In the genomic region with DNA sequence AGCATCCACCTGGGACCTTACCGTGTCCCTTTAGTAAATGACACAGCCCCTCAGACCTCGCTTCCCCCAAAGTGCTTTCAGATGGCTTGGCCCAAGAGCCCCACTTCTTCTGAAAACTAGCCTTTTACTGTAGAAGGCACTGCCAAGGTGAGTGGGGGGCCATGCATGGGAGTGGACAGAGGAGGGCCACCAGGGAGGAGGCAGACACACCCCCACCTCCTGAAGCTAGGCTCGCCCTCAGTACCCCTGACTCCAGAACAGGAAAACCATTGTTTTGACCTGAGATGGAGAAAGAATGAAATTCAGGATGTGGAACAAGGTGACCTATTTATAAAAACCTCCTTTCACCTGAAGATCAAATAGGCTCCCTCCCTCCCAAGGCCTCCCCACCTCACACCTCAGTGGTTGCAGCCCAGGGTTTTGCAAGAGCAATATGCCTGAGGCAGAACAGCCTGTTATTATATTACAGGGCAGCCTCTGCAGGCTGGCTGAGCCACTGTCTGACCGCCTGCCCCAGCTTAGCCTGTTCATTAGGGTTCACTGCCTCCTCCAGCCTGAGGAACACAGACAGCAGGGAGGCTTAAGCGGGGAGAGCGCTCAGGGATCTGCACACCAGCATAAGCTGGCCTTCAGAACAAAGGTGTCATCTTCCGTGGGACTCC, we compare ENCODE assay signal across 12 mouse cellular contexts. TPM values are rescaled to one million over a fixed set of nuclear protein-coding genes. Genes with fewer than 3 reads are reported as not detected.
A peak's percentile ranks its signal among the peaks of the same experiment; 100 is the strongest.
DNase-seq lines count a peak whose midpoint lies in the region; ATAC-seq and TF ChIP-seq lines count a peak whose summit lies in the region.
"Had no signal": no experiment of that assay in that cellular context is flagged by ENCODE, and none has a peak within 500 bp of the region (broad histone marks: within the 10 kb centered on the region; RNA-seq: fewer than 3 reads in every experiment).

No protein-coding gene starts in this region.

- 74% methylated on average over 7 of the region's 7 CpGs for WGBS in lung, embryonic 14.5 days
- 41% methylated on average over 7 of the region's 7 CpGs for WGBS in embryonic facial prominence, embryonic 12.5 days
- 44% methylated on average over 7 of the region's 7 CpGs for WGBS in kidney, embryonic 15.5 days
- 52% methylated on average over 7 of the region's 7 CpGs for WGBS in limb, embryonic 15.5 days

- H3K4me1 ChIP-seq in lung, embryonic 14.5 days (ENCODE audit: insufficient read depth) = peaks cover 6% of the 10 kb centered on the region; the same call in 1 of the 2 replicates
- H3K4me1 ChIP-seq in embryonic facial prominence, embryonic 12.5 days = peaks cover 65% of the 10 kb centered on the region
- peaks cover 93% of the 10 kb centered on the region for H3K4me1 ChIP-seq in kidney, embryonic 15.5 days
- peaks cover 81% of the 10 kb centered on the region for H3K4me1 ChIP-seq in limb, embryonic 15.5 days

- ATAC-seq in lung, embryonic 14.5 days (ENCODE audit: insufficient read depth) = peak; percentile 38; the same call in 1 of the 2 replicates
- ATAC-seq in embryonic facial prominence, embryonic 12.5 days (ENCODE audit: insufficient number of reproducible peaks, insufficient read depth, low FRiP score, low TSS enrichment) = no peak
- peak; percentile 82 for ATAC-seq in kidney, embryonic 15.5 days (replicated peaks; ENCODE audit: low FRiP score)
- ATAC-seq in limb, embryonic 15.5 days (ENCODE audit: insufficient number of reproducible peaks, low FRiP score, low TSS enrichment, low read depth) = no peak
- ATAC-seq: liver, postnatal 0 days had no signal

- no peak for TF ChIP-seq CTCF in lung, embryonic 14.5 days (IDR thresholded peaks at IDR 0.05; ENCODE audit: low read depth)

- no peaks in the 10 kb centered on the region for H3K36me3 ChIP-seq in lung, embryonic 14.5 days (ENCODE audit: insufficient read depth)
- H3K36me3 ChIP-seq in embryonic facial prominence, embryonic 12.5 days = no peaks in the 10 kb centered on the region
- no peaks in the 10 kb centered on the region for H3K36me3 ChIP-seq in kidney, embryonic 15.5 days
- H3K36me3 ChIP-seq in limb, embryonic 15.5 days = no peaks in the 10 kb centered on the region
- H3K36me3 ChIP-seq: heart, embryonic 15.5 days; midbrain, embryonic 10.5 days; stomach, embryonic 15.5 days had no signal

- no peaks in the 10 kb centered on the region for H3K27me3 ChIP-seq in lung, embryonic 14.5 days (ENCODE audit: insufficient read depth, low read length)
- H3K27me3 ChIP-seq in embryonic facial prominence, embryonic 12.5 days = no peaks in the 10 kb centered on the region
- H3K27me3 ChIP-seq in kidney, embryonic 15.5 days = no peaks in the 10 kb centered on the region
- no peaks in the 10 kb centered on the region for H3K27me3 ChIP-seq in limb, embryonic 15.5 days
- H3K27me3 ChIP-seq: heart, embryonic 15.5 days; stomach, embryonic 15.5 days had no signal

- DNase-seq in lung, embryonic 14.5 days = no peak
- DNase-seq in lung, adult 18-20 months = no peak
- DNase-seq in thymus, postnatal 10 days (ENCODE audit: low spot score in 2 of 2) = no peak
- DNase-seq in cerebellum, postnatal 25 days = no peak
- DNase-seq: adrenal gland, postnatal 14 days; liver, postnatal 0 days had no signal

- H3K4me2 ChIP-seq in lung, embryonic 14.5 days = no peak overlapping the region
- H3K4me2 ChIP-seq in embryonic facial prominence, embryonic 12.5 days (replicated peaks) = no peak overlapping the region
- no peak overlapping the region for H3K4me2 ChIP-seq in kidney, embryonic 15.5 days
- no peak overlapping the region for H3K4me2 ChIP-seq in limb, embryonic 15.5 days
- H3K4me2 ChIP-seq: heart, embryonic 15.5 days; stomach, embryonic 15.5 days had no signal

- H3K27ac ChIP-seq in lung, embryonic 14.5 days (ENCODE audit: low read depth) = peak overlapping the region; percentile 42; the same call in 1 of the 2 replicates
- peak overlapping the region; percentile 58; the same call in 1 of the 2 replicates for H3K27ac ChIP-seq in embryonic facial prominence, embryonic 12.5 days
- H3K27ac ChIP-seq in kidney, embryonic 15.5 days = peak overlapping the region; percentile 82
- peak overlapping the region; percentile 43 for H3K27ac ChIP-seq in limb, embryonic 15.5 days
- H3K27ac ChIP-seq: heart, embryonic 15.5 days; stomach, embryonic 15.5 days had no signal

- no peak overlapping the region for H3K4me3 ChIP-seq in lung, embryonic 14.5 days (ENCODE audit: low read depth, low read length)
- H3K4me3 ChIP-seq in embryonic facial prominence, embryonic 12.5 days = no peak overlapping the region
- no peak overlapping the region for H3K4me3 ChIP-seq in kidney, embryonic 15.5 days (replicated peaks)
- no peak overlapping the region for H3K4me3 ChIP-seq in limb, embryonic 15.5 days
- H3K4me3 ChIP-seq: heart, embryonic 15.5 days; midbrain, embryonic 10.5 days; stomach, embryonic 15.5 days had no signal

- no peaks in the 10 kb centered on the region for H3K9me3 ChIP-seq in lung, embryonic 14.5 days (ENCODE audit: low read depth, low read length)
- no peaks in the 10 kb centered on the region for H3K9me3 ChIP-seq in embryonic facial prominence, embryonic 12.5 days
- H3K9me3 ChIP-seq in kidney, embryonic 15.5 days (replicated peaks) = no peaks in the 10 kb centered on the region
- no peaks in the 10 kb centered on the region for H3K9me3 ChIP-seq in limb, embryonic 15.5 days
- H3K9me3 ChIP-seq: heart, embryonic 15.5 days; midbrain, embryonic 10.5 days; stomach, embryonic 15.5 days had no signal

- H3K9ac ChIP-seq in lung, embryonic 14.5 days = no peak overlapping the region
- H3K9ac ChIP-seq in embryonic facial prominence, embryonic 12.5 days = no peak overlapping the region
- no peak overlapping the region for H3K9ac ChIP-seq in kidney, embryonic 15.5 days
- H3K9ac ChIP-seq in limb, embryonic 15.5 days = no peak overlapping the region
- H3K9ac ChIP-seq: heart, embryonic 15.5 days; liver, postnatal 0 days; stomach, embryonic 15.5 days had no signal

RNA-seq across cellular contexts. Expression of gene Spsb1, which starts 41.0 kb away (rescaled TPM):
- 17.0 and 17.1 TPM in 2 replicates for polyA plus RNA-seq in lung, embryonic 14.5 days (2014; fragmentation: Nextera tagmentation; extraction: Ambion mirVana)
- polyA plus RNA-seq in embryonic facial prominence, embryonic 12.5 days (2016; fragmentation: Nextera tagmentation; extraction: Ambion mirVana) = 21.0 and 22.6 TPM in 2 replicates
- 11.7 and 12.7 TPM in 2 replicates for polyA plus RNA-seq in kidney, embryonic 15.5 days (2015; fragmentation: Nextera tagmentation; extraction: Ambion mirVana)
- polyA plus RNA-seq in limb, embryonic 15.5 days (2015; fragmentation: Nextera tagmentation; extraction: Ambion mirVana) = 24.6 and 27.1 TPM in 2 replicates

Comparison
In these comparisons a context has a peak if more than half of its experiments do, and no peak if none do; other contexts are left out.
1. ATAC-seq: peak in lung, embryonic 14.5 days (single experiment) and kidney, embryonic 15.5 days (single experiment); none in embryonic facial prominence, embryonic 12.5 days (single experiment) and limb, embryonic 15.5 days (single experiment).
2. Peak in every context shown above with its lines, with median percentiles within 50 percentile points of each other: H3K27ac ChIP-seq.